Mouse (Mus musculus) megakaryocyte, embryonic 14.5 days (primary cell): ENCODE measurements around the gene Klhl22.

Source experiments
- FLI1 ChIP-seq: IDR thresholded peaks from 2 replicates; pipeline ENCODE4 v1.6.1; 2012; ENCODE audit warnings: low read length, inconsistent platforms, mixed read lengths
- GATA1 ChIP-seq: IDR thresholded peaks from 3 replicates; pipeline ENCODE4 v1.6.1; 2012; ENCODE audit warnings: mixed read lengths, low read length, inconsistent platforms, borderline replicate concordance

GRCm38 (mm10) chr16:17729974-17730373 lies 29.4 kb upstream of the Klhl22 start:
- TF ChIP-seq FLI1 (no peak), GATA1 (no peak)
